Mouse (Mus musculus) cerebellum, adult (tissue): ENCODE results near the gene Mrpl47.
"Not testable (repeated sequence)": the region's sequence is repeated elsewhere in the genome, so short reads cannot be mapped to it uniquely, and the experiment has no call there.

Experiments used
- ATAC-seq: cut with Nextera tagmentation; 2 replicates; pipeline ENCODE4 v1.9.2; 2017; ENCODE audit warnings: mild to moderate bottlenecking, moderate library complexity, mixed read lengths; ENCODE audit not compliant: insufficient number of reproducible peaks, low FRiP score, low TSS enrichment

Gene Mrpl47

GRCm38 (mm10) chr3:32708368-32709231 is 28.8 kb downstream of the Mrpl47 start:
- ATAC-seq: peak; percentile 98

- no peak for ATAC-seq
Measured at GRCm38 (mm10) chr3:32708052-32708367, 29.4 kb downstream of the Mrpl47 start.

- not testable (repeated sequence) for ATAC-seq
Measured at GRCm38 (mm10) chr3:32705647-32706348, 31.6 kb downstream of the Mrpl47 start, which contains the start of gene Actl6a. Actl6a (plus strand) TSS chr3:32706298.

- not testable (repeated sequence) for ATAC-seq
Measured at GRCm38 (mm10) chr3:32704632-32705031, 32.8 kb downstream of the Mrpl47 start.

GRCm38 (mm10) chr3:32704021-32704420 is 33.4 kb downstream of the Mrpl47 start:
- ATAC-seq: not testable (repeated sequence)

GRCm38 (mm10) chr3:32698228-32698863 is 39.1 kb downstream of the Mrpl47 start:
- ATAC-seq: peak; percentile 91

GRCm38 (mm10) chr3:32695583-32695980 is 41.8 kb downstream of the Mrpl47 start:
- ATAC-seq: no peak

- ATAC-seq: no peak
Measured at GRCm38 (mm10) chr3:32694737-32695582, 42.4 kb downstream of the Mrpl47 start.

GRCm38 (mm10) chr3:32694211-32694610 is 43.2 kb downstream of the Mrpl47 start:
- no peak for ATAC-seq

GRCm38 (mm10) chr3:32691841-32692240 is 45.6 kb downstream of the Mrpl47 start:
- no peak for ATAC-seq

- ATAC-seq: no peak
Measured at GRCm38 (mm10) chr3:32690901-32691300, 46.5 kb downstream of the Mrpl47 start.

GRCm38 (mm10) chr3:32690008-32690407 is 47.4 kb downstream of the Mrpl47 start:
- ATAC-seq: no peak

GRCm38 (mm10) chr3:32689567-32689999 is 47.8 kb downstream of the Mrpl47 start:
- ATAC-seq: no peak

GRCm38 (mm10) chr3:32687156-32687555 is 50.2 kb downstream of the Mrpl47 start:
- ATAC-seq: no peak

- ATAC-seq: no peak
Measured at GRCm38 (mm10) chr3:32686537-32686936, 50.9 kb downstream of the Mrpl47 start.

- ATAC-seq: no peak
Measured at GRCm38 (mm10) chr3:32684631-32685030, 52.8 kb downstream of the Mrpl47 start.

- no peak for ATAC-seq
Measured at GRCm38 (mm10) chr3:32682910-32683531, 54.4 kb downstream of the Mrpl47 start.

- ATAC-seq: no peak
Measured at GRCm38 (mm10) chr3:32676393-32676792, 61.0 kb downstream of the Mrpl47 start.
